Mouse (Mus musculus): Measurements from ENCODE around the gene Stpg2. TPM values are rescaled to one million over a fixed set of nuclear protein-coding genes. Genes with fewer than 3 reads are reported as not detected.
A peak's percentile ranks its signal among the peaks of the same experiment; 100 is the strongest.
"Not testable (repeated sequence)": the region's sequence is repeated elsewhere in the genome, so short reads cannot be mapped to it uniquely, and the experiment has no call there.

Gene Stpg2
- not detected for total RNA-seq (2021)
- long read RNA-seq, experiment 1: 0 reads
- long read RNA-seq, experiment 2: 0 reads

DNA sequence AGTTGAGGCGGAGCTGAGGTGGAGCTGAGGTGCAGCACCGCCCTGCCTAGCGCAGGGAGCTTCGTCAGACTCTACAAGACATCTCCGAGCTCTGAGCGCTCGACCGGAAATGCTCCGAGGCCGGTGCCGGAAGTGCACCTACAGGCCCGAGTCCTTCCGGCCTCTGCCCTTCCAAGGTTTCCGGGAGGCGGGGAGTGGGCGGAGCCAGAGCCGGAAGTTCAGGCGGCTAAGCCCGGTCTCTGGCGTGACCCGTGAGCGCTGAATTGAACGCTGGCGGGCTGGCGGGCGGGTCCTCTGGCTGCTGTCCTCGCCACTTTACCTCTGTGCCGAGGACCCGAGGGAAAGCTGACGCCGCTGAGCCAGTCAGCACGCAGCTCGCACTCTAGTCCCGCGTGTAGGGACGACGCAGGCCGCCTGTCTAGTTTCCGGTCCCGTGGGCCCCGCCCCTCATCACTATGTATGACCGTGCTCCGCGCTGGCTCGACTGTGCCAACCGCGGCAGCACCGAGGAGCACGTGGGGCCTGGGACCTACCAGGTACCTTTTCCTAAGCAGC is at the start of gene Stpg2:
Stpg2 (plus strand) TSS at position 251 of the 555 bp plus-strand sequence.
- intact Hi-C loops (cut with DNase I): no loop called here
- peak; percentile 81 to 85 for DNase-seq

- intact Hi-C loops (cut with DNase I): no loop called here
- DNase-seq: no peak
These were observed 43.3 kb upstream of the Stpg2 start for GRCm38 (mm10) chr3:139162146-139162545.

GRCm38 (mm10) chr3:139162658-139163057 is 42.8 kb upstream of the Stpg2 start:
- DNase-seq: no peak
- intact Hi-C loops (cut with DNase I): no loop called here

DNA sequence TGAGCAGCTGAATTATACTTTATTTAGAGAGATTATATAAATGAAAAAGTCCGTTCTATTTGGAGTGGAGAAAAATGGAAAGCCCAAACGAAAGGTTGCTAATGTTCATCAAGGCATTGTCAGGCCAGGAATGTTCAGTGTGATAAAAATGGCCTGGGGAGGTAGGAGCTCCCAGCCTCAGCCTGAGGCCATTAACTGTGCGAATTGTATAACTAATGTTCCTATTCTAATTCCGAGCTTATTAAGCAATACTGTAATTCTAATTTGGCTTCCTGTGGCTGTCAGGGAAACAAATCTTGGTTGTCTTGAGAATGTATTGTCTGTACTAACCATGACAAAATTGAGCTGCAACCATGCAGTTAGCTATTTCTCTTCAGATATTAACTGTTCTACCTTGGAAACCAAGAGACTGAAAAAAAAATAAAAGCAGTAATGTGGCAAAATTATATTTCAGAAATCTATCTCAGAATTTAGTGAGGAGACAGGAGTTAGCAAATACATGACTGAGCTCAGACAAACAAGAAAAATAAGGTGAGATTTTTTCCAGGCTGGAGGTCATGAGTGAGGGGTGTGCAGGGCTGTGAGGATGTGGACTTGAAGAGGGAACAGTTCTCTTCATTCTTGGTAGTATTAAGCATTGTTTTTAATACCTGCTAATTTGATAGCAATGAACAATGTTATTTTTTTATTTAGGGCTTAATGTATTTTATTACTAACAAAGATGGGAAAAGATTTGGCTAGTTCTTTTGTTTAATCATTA is 36.8 kb upstream of the Stpg2 start:
- intact Hi-C loops (cut with DNase I): no loop called here
- no peak for DNase-seq

- intact Hi-C loops (cut with DNase I): no loop called here
- DNase-seq: no peak
These were observed 35.8 kb upstream of the Stpg2 start for GRCm38 (mm10) chr3:139169740-139170139.

GRCm38 (mm10) chr3:139176936-139177335 is 28.6 kb upstream of the Stpg2 start:
- no peak for DNase-seq
- intact Hi-C loops (cut with DNase I): no loop called here

DNA sequence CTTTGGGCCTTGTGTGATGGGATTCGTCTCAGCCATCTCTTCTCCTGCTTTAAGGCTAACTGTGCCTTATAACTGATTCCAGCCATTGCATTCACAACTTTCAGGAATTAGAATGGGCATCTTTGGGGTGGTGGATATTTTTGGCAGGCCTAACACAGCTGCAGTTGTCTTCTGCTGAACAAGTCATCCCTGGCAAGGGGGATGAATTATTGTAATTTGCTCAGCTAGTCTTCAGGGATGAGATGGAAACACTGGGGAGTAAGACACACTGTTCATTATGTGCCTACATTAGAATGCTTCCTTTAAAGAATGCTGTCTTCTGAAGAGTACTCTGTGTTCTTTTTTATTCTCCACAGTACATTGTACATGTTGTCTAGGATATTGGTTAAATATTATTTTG is 14.0 kb upstream of the Stpg2 start:
- no peak for DNase-seq
- intact Hi-C loops (cut with DNase I): no loop called here

DNA sequence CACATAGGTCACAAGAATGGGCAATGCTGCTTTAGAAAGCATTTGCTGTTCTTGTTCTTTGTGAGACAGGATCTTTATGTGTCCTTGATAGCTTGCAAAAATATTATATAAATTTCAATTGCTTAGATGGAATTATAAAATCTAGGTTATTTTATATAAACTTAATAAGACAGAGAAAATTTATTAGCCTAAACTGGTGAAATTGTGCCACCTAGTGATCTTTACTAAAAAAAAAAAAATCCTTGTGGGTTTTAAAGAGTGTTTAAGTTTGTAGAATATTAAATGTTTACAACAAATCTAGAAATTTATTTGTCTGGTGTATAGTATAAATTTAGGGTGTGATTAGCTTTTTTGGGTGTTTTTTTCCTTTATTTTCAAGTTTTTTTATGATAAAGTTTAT is 11.6 kb upstream of the Stpg2 start:
- DNase-seq: no peak
- intact Hi-C loops (cut with DNase I): no loop called here

GRCm38 (mm10) chr3:139198412-139198811 is 7.1 kb upstream of the Stpg2 start:
- intact Hi-C loops (cut with DNase I): no loop called here
- DNase-seq: no peak

GRCm38 (mm10) chr3:139200324-139200723 is 5.2 kb upstream of the Stpg2 start:
- intact Hi-C loops (cut with DNase I): loop anchor here (5.0 kb wide), 1 partner anchor 188 kb away; no protein-coding TSS in a partner anchor
- DNase-seq: no peak

GRCm38 (mm10) chr3:139216945-139217344 is 11.5 kb downstream of the Stpg2 start:
- intact Hi-C loops (cut with DNase I): no loop called here
- DNase-seq: no peak

DNA sequence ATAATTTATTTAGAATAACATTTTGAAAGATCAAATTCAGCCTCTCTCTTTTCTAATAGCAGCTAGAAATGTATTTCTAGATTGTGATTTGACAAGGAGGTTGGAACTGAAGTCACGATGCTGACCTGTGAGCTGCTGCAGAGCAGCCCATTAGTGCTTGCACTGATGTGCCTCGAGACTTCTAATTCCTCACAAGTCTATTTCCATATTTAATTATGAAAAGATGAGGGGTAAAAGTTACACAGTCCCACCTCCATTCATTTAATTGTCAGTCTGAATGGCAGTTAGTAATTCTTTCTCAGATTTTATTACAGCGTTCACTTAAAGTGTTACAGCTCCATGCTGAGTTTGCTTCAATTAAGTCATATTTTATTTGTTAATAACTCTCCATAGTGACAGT is 19.6 kb downstream of the Stpg2 start:
- DNase-seq: no peak
- intact Hi-C loops (cut with DNase I): no loop called here

- DNase-seq: no peak
- intact Hi-C loops (cut with DNase I): no loop called here
These were observed 21.3 kb downstream of the Stpg2 start for GRCm38 (mm10) chr3:139226811-139227210.

DNA sequence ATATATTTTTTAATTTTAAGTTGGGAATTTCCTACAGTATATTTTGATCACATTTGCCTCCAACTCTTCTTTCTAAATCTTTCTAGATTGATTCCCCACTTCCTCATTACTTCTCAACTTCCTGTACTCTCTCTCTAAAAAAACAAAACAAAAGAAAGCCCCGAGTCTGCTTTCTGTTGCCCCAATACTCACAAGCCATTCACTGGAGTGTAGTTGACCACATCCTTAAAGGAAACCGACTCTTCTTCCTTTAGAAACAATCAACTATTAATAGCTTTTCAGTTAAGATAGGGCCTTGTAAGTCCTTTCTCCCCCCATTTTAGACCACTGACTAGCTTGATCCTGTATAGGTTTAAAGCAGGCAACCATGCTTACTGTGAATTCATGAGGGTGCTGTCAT is 39.7 kb downstream of the Stpg2 start:
- intact Hi-C loops (cut with DNase I): no loop called here
- DNase-seq: no peak

GRCm38 (mm10) chr3:139246508-139246907 is 41.0 kb downstream of the Stpg2 start:
- intact Hi-C loops (cut with DNase I): no loop called here

GRCm38 (mm10) chr3:139262359-139262758 is 56.9 kb downstream of the Stpg2 start:
- intact Hi-C loops (cut with DNase I); DNase-seq: not testable (repeated sequence)

More at GRCm38 (mm10) chr3:139246508-139246907, 41.0 kb downstream of the Stpg2 start:
- no peak for DNase-seq

DNA sequence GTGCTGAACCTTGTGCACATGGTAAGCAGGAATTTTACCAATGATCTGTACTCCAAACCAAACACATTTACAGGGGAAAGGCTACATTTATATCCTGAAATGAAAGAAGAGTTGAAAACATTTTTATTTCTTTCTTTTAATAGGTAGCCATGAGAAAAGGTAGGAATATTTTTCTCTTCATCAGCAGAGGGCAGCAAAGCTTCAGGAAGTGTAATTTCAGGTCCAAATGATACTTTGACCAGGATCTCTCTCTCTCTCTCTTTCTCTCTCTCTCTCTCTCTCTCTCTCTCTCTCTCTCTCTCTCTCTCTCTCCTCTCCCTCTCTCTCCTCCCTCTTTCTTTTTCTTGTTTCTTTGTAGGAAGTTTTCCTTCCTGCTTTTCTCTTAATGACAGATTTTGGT is 92.4 kb downstream of the Stpg2 start:
- no peak for DNase-seq
- intact Hi-C loops (cut with DNase I): no loop called here

GRCm38 (mm10) chr3:139308078-139308809 is 102.8 kb downstream of the Stpg2 start:
- intact Hi-C loops (cut with DNase I): no loop called here
- no peak for DNase-seq

GRCm38 (mm10) chr3:139311721-139312120 is 106.2 kb downstream of the Stpg2 start:
- DNase-seq: no peak
- intact Hi-C loops (cut with DNase I): no loop called here

GRCm38 (mm10) chr3:139380494-139380893 is 175.0 kb downstream of the Stpg2 start:
- intact Hi-C loops (cut with DNase I): no loop called here
- no peak for DNase-seq

GRCm38 (mm10) chr3:139397077-139397865 is 191.8 kb downstream of the Stpg2 start:
- intact Hi-C loops (cut with DNase I): no loop called here
- no peak for DNase-seq
